Mouse (Mus musculus) small intestine, adult 2 months (tissue): Measurements from ENCODE around the gene Alyref.

Source experiments
- CTCF ChIP-seq: fragments of 200-500 bp; IDR thresholded peaks from 2 replicates; pipeline ENCODE4 v1.5.1; 2012; ENCODE audit warnings: low read depth, mild to moderate bottlenecking, control low read depth, inconsistent platforms, low read length, moderate library complexity, mixed read lengths; ENCODE audit not compliant: insufficient replicate concordance, insufficient read length; ENCODE audit errors: extremely low read depth
- POLR2A ChIP-seq: fragments of 200-500 bp; IDR thresholded peaks from 2 replicates; pipeline ENCODE4 v1.6.1; 2012; ENCODE audit warnings: low read depth, mild to moderate bottlenecking, control low read depth, inconsistent platforms, low read length, moderate library complexity

GRCm38 (mm10) chr11:120615167-120615566, 17.0 kb upstream of the Alyref start:
- TF ChIP-seq CTCF, result no peak
- no peak for TF ChIP-seq POLR2A
